Mouse (Mus musculus) megakaryocyte, embryonic 14.5 days (primary cell): ENCODE measurements around the gene Cdhr5. TPM values are rescaled to one million over a fixed set of nuclear protein-coding genes. Genes with fewer than 3 reads are reported as not detected.
"Not testable (repeated sequence)": the region's sequence is repeated elsewhere in the genome, so short reads cannot be mapped to it uniquely, and the experiment has no call there.

Experiments
- H3K27me3 ChIP-seq: replicated peaks from 2 replicates; pipeline ENCODE3; 2012; ENCODE audit warnings: inconsistent platforms
- H3K36me3 ChIP-seq: replicated peaks from 2 replicates; pipeline ENCODE3; 2012; ENCODE audit warnings: low read length, inconsistent platforms, mixed read lengths
- H3K4me1 ChIP-seq: 2 replicates; pipeline ENCODE4 v1.6.1; 2012; ENCODE audit warnings: inconsistent platforms
- H3K4me3 ChIP-seq: replicated peaks from 2 replicates; pipeline ENCODE3; 2012; ENCODE audit warnings: moderate library complexity, mild to moderate bottlenecking, inconsistent platforms
- H3K9me3 ChIP-seq: 2 replicates; pipeline ENCODE4 v1.6.1; 2012; ENCODE audit warnings: inconsistent platforms
- FLI1 ChIP-seq: IDR thresholded peaks from 2 replicates; pipeline ENCODE4 v1.6.1; 2012; ENCODE audit warnings: low read length, inconsistent platforms, mixed read lengths
- GATA1 ChIP-seq: IDR thresholded peaks from 3 replicates; pipeline ENCODE4 v1.6.1; 2012; ENCODE audit warnings: mixed read lengths, low read length, inconsistent platforms, borderline replicate concordance
- polyA plus RNA-seq: library from polyadenylated mRNA; stranded (reverse); fragments of >175 nt; gene quantifications from 2 replicates; pipeline ENCODE4 v1.2.3, GENCODE M21; 2012; ENCODE audit warnings: low replicate concordance; ENCODE audit not compliant: insufficient read depth

Gene Cdhr5
- polyA plus RNA-seq, 1 experiment = not detected

DNA sequence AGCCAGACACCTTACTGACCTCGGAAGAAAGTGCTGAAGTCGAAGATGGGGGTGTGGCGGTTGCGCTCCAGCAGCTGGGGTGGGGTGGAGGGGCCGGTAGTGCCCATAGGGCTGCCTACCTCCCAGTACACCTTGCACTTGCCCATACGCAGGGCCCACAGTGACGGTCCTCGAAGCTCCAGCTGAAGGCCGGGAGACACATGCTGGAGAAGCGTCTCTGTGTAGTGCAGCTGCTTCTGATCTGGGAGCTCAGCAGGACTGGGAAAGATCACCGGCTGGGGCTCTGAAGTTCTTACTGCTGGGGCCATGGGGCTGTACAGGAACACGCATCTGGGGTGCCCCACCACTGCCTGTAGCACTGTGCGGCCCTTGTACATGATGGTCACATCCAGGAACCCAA is 12.9 kb downstream of the Cdhr5 start:
- Histone ChIP-seq H3K27me3 (no peaks in the 10 kb centered on the region), H3K4me1 (peaks cover 53% of the 10 kb centered on the region), H3K9me3 (no peaks in the 10 kb centered on the region), H3K4me3 (no peak overlapping the region), H3K36me3 (peaks cover 65% of the 10 kb centered on the region)
- TF ChIP-seq GATA1 = no peak
- no peak for TF ChIP-seq FLI1

DNA sequence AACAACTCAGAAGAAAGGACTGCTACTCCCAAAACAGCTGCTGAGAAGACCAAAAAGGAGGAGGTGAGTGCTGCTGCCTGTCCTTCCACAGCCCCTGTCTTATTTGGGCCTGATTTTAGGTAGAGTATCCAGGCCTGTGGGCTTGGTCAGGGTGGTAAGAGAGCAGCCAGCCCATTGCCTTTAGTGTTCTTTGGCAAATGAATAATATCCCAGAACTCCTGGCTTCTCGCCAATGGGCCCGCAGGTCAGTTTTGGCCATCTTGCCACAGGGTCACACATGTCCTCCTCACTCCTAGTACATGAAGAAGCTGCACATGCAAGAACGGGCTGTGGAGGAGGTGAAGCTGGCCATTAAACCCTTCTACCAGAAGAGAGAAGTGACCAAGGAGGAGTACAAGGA is 15.1 kb downstream of the Cdhr5 start:
- peaks cover 39% of the 10 kb centered on the region for H3K4me1 ChIP-seq
- H3K36me3 ChIP-seq = peaks cover 86% of the 10 kb centered on the region
- H3K9me3 ChIP-seq = no peaks in the 10 kb centered on the region
- no peaks in the 10 kb centered on the region for H3K27me3 ChIP-seq
- H3K4me3 ChIP-seq = no peak overlapping the region
- TF ChIP-seq FLI1 = no peak
- no peak for TF ChIP-seq GATA1

GRCm38 (mm10) chr7:141256159-141256558 is 20.4 kb downstream of the Cdhr5 start:
- Histone ChIP-seq H3K4me3 (no peak overlapping the region), H3K4me1 (peaks cover 1% of the 10 kb centered on the region; the same call in 1 of the 2 replicates), H3K27me3 (no peaks in the 10 kb centered on the region), H3K36me3 (peaks cover 96% of the 10 kb centered on the region), H3K9me3 (no peaks in the 10 kb centered on the region)
- TF ChIP-seq GATA1 = no peak
- no peak for TF ChIP-seq FLI1

GRCm38 (mm10) chr7:141250486-141250885 is 26.1 kb downstream of the Cdhr5 start:
- not testable (repeated sequence) for H3K4me3 ChIP-seq, H3K27me3 ChIP-seq, H3K9me3 ChIP-seq
- Histone ChIP-seq H3K36me3 (peaks cover 95% of the 10 kb centered on the region), H3K4me1 (peaks cover 13% of the 10 kb centered on the region; the same call in 1 of the 2 replicates)

DNA sequence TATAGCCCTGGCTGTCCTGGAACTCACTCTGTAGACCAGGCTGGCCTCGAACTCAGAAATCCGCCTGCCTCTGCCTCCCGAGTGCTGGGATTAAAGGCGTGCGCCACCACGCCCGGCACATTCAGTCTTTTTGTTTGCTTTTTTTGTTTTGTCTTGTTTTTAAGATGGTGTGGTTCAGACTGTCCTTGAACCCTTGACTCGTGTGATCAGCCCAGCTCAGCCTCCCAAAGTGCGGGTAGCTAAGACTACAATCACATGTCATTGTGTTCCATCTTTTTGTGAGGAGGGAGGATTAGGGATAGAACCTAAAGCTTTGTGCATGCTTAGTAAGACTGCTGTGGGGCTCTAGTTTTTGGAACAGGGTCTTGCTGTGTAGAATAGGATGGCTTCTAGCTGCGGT is 45.0 kb downstream of the Cdhr5 start:
- H3K27me3 ChIP-seq = no peaks in the 10 kb centered on the region
- no peak overlapping the region for H3K4me3 ChIP-seq
- TF ChIP-seq FLI1 (no peak), GATA1 (no peak)
- peaks cover 50% of the 10 kb centered on the region for H3K4me1 ChIP-seq
- no peaks in the 10 kb centered on the region for H3K9me3 ChIP-seq
- H3K36me3 ChIP-seq = peaks cover 58% of the 10 kb centered on the region

GRCm38 (mm10) chr7:141231111-141231510 is 45.5 kb downstream of the Cdhr5 start:
- Histone ChIP-seq H3K9me3 (no peaks in the 10 kb centered on the region), H3K4me3 (peak overlapping the region; percentile 14), H3K4me1 (peaks cover 50% of the 10 kb centered on the region), H3K27me3 (no peaks in the 10 kb centered on the region), H3K36me3 (peaks cover 55% of the 10 kb centered on the region)
- TF ChIP-seq GATA1 = no peak
- TF ChIP-seq FLI1 = no peak

GRCm38 (mm10) chr7:141230570-141230969 is 46.0 kb downstream of the Cdhr5 start:
- Histone ChIP-seq H3K36me3 (peaks cover 51% of the 10 kb centered on the region), H3K4me1 (peaks cover 52% of the 10 kb centered on the region), H3K9me3 (no peaks in the 10 kb centered on the region), H3K27me3 (no peaks in the 10 kb centered on the region), H3K4me3 (peak overlapping the region; percentile 79)
- TF ChIP-seq GATA1 (no peak), FLI1 (no peak)

DNA sequence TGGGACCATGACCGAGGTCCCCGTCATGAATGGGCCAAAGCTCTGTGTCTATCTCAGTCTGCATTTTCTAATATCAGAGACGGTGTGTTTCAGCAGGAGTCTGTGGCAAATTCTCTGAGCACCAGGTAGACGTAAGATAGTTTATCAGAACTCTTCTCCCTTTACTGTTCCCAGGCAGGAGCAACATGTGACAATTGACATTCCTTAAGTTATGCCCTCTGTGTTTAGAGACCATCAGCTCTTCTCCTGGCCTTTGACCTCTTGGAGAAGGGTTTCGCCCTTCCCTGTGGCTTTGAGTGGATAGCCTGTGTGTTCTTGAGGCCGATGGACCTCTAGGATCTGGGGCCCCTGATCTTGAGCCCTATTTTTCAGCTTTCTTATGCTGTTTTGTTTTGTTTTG is 46.9 kb downstream of the Cdhr5 start:
- peaks cover 55% of the 10 kb centered on the region for H3K4me1 ChIP-seq
- H3K9me3 ChIP-seq = no peaks in the 10 kb centered on the region
- H3K27me3 ChIP-seq = no peaks in the 10 kb centered on the region
- no peak for TF ChIP-seq FLI1
- no peak for TF ChIP-seq GATA1
- H3K36me3 ChIP-seq = peaks cover 42% of the 10 kb centered on the region
- peak overlapping the region; percentile 92 for H3K4me3 ChIP-seq

- Histone ChIP-seq H3K9me3 (no peaks in the 10 kb centered on the region), H3K4me3 (peak within 1 kb of the TSS; percentile 92), H3K36me3 (peaks cover 30% of the 10 kb centered on the region), H3K27me3 (no peaks in the 10 kb centered on the region), H3K4me1 (peaks cover 55% of the 10 kb centered on the region)
- TF ChIP-seq GATA1 (no peak), FLI1 (0 out of 2 replicates have a peak, but pooled peaks have one; percentile 47)
Observed at GRCm38 (mm10) chr7:141228279-141229067, 48.1 kb downstream of the Cdhr5 start, which contains the start of gene Phrf1. Gene Phrf1, plus strand, starts transcription at chr7:141228784.

DNA sequence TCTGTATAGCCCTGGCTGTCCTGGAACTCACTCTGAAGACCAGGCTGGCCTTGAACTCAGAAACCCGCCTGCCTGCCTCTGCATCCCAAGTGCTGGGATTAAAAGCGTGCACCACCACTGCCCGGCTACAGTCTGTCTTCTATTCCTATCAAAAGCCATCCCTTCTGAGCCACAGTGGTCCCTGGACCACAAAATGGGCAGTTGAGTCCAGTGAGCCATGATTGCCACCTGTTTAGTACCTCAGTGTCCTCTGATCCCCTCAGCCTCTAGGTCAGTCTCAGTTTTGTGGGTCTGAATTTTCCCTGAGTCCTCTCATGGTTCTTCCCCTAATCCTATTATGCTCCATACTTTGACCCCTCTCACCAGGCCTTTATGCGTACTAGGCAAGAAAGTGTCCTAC is 48.8 kb downstream of the Cdhr5 start:
- Histone ChIP-seq H3K4me1 (peaks cover 57% of the 10 kb centered on the region), H3K36me3 (peaks cover 23% of the 10 kb centered on the region), H3K9me3 (no peaks in the 10 kb centered on the region)

More for the DNA sequence above, 48.8 kb downstream of the Cdhr5 start:
- H3K4me3 ChIP-seq = peak overlapping the region; percentile 92
- no peak for TF ChIP-seq FLI1
- no peaks in the 10 kb centered on the region for H3K27me3 ChIP-seq
